Mouse (Mus musculus) monocyte, adult 5-6 weeks (primary cell): ENCODE data around the gene Bud31. TPM values are rescaled to one million over a fixed set of nuclear protein-coding genes. Genes with fewer than 3 reads are reported as not detected.
"Not testable (repeated sequence)": the region's sequence is repeated elsewhere in the genome, so short reads cannot be mapped to it uniquely, and the experiment has no call there.

Experiments used
- ATAC-seq: fragments of 153-309, 156-312 bp; replicated peaks from 2 replicates; pipeline ENCODE4 v1.8.0; 2017; ENCODE audit warnings: mild to moderate bottlenecking; ENCODE audit not compliant: low TSS enrichment, insufficient number of reproducible peaks, severe bottlenecking, poor library complexity, low FRiP score
- total RNA-seq: library from RNA; stranded (forward); fragments of 200-1000, 200-491, 200-594 nt; gene quantifications from 3 replicates; pipeline ENCODE4 v1.2.3, GENCODE M21; 2017

The Bud31 gene
- total RNA-seq, 1 experiment from 2014 or later, result 285 TPM

- no peak for ATAC-seq
Measured at GRCm38 (mm10) chr5:145120921-145121320, 19.2 kb upstream of the Bud31 start.

- no peak for ATAC-seq
Measured at GRCm38 (mm10) chr5:145123396-145123795, 16.8 kb upstream of the Bud31 start.

- ATAC-seq, result no peak
Measured at GRCm38 (mm10) chr5:145126580-145126979, 13.6 kb upstream of the Bud31 start.

DNA sequence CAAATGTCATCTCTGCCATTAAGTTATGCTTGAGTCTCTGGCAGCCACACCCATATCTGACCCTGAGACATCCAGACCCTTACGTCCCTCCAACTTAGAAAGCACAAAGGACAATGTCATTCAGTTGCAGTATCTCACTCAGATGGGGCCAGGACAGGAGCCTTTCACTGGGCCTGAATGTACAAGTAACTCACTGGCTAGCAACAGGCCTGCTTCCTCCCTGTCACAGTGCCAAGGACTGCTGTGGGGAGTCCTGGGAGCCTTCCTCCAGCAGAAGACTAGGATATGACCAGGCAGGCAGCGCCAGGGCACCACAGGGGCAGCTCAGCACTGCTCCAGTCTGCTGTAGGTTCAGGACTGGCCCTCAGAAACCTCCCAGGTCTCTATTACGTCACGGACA, 11.0 kb upstream of the Bud31 start:
- no peak for ATAC-seq

- ATAC-seq, result not testable (repeated sequence)
Measured at GRCm38 (mm10) chr5:145129773-145130172, 10.4 kb upstream of the Bud31 start.

DNA sequence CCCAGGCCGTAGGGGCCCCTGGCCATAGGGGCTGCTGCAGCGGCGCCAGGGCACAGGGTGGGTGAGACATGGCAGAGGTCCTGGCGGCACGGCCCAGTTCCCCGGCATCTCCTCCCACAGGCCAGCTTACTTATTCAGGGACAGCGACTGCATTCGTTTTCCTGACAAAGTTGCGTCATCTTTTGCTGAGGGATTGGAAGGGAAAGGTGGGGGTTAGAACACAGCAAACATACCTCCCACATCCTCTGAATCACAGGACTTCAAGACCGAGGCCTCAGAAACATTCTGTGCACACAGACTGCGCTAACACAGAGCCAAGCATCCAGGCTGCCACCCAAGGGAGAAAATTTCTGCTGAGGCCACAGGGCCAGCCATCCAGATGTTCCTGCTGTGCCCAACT, 10.0 kb upstream of the Bud31 start:
- no peak for ATAC-seq

GRCm38 (mm10) chr5:145130995-145131394, 9.2 kb upstream of the Bud31 start:
- ATAC-seq, result no peak

DNA sequence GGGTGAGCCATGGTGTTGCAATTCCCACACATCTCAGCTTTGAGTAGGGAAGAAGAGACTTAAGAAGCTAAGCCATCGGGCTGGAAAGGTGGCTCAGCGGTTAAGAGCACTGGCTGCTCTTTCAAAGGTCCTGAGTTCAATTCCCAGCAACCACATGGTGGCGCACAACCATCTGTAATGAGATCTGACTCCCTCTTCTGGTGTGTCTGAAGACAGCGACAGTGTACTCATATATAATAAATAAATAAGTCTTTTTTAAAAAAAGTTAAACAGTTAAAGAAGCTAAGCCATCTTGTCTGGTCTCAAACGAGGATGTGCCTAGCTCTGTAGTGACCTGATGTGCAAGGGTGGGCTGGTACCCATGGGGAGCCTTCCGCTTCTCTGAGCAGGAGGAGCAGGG, 6.9 kb upstream of the Bud31 start:
- not testable (repeated sequence) for ATAC-seq

- no peak for ATAC-seq
Measured at GRCm38 (mm10) chr5:145138836-145139235, 1.3 kb upstream of the Bud31 start.

- ATAC-seq, result no peak
Measured at GRCm38 (mm10) chr5:145140611-145141010, 449 bp downstream of the Bud31 start.

GRCm38 (mm10) chr5:145147748-145148147, 7.6 kb downstream of the Bud31 start:
- ATAC-seq, result no peak

- no peak for ATAC-seq
Measured at GRCm38 (mm10) chr5:145149294-145149693, 9.1 kb downstream of the Bud31 start.

DNA sequence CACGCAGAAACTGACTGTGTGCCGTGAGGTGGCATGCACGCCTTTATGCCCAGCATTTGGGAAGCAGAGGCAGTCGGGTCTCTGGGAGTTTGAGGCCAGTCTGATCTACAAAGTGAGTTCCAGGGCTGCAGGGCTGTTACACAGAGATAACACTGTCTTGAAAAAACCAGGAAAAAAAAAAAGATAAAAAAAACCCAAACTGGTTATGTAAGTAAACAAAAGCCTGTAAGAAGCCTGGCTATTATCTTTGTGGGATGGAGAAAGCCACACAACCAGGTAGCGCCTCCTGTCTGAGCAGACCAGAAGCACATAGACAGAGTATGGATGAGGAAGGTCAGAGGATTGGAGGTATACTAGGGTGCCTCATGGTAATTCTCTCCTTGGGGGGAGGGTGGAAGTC, 12.5 kb downstream of the Bud31 start:
- no peak for ATAC-seq

DNA sequence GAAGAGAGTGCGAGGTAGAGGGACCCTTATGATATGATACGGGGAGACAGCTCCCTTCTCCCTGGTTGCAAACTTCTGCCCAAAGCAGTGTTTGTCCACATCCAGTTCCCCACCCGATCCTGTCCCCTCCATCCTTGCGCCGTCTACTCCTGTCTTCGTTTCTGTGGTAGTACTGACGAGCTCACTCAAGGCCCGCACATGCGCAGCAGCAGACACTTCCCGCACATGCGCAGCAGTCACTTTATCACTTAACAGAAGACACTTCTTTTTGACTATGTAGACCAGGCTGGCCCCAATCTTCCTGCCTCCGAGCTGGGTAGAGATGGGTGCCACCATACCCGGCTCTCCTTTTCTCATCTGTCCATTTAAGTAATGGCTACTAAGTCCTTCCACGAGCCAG, 21.2 kb downstream of the Bud31 start:
- ATAC-seq, result no peak

DNA sequence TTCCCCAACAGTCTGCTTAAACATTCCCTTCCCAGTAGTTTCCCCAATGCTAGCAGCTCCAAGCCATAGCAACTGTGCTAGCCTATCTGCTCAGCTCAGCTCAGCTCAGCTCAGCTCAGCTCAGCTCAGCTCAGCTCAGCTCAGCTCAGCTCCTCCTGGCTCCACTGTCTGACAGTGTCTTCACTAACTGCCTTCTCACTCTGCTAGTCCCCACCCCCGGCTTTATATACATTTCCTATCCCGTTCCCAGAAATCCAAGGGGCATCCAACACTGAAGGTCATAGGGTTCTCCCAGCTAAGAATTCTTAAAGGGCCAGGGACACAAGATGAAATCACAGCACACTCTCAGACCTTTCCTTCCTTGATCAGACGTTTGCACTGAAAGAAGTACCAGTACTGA, 24.5 kb downstream of the Bud31 start:
- no peak for ATAC-seq

DNA sequence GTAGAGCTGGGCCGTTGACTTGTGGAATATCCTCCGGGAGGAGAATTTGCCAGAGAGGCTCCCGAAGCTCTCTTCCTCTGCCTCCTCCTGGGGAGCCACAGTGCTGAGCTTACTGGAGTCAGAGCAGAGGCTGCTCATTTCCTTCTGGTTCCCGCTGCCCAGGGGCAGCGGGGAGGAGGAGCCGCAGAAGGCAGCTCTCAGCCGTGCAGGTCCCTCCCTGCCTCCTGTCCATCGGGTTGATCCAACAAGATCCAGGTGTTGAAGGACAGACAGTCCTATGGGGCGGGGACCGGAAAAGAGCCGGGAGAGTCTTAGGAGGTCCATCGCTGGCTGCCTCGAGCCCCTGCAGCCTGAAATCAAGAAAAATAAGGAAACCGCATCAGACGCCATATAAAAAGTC, 25.0 kb downstream of the Bud31 start:
- ATAC-seq, result no peak

DNA sequence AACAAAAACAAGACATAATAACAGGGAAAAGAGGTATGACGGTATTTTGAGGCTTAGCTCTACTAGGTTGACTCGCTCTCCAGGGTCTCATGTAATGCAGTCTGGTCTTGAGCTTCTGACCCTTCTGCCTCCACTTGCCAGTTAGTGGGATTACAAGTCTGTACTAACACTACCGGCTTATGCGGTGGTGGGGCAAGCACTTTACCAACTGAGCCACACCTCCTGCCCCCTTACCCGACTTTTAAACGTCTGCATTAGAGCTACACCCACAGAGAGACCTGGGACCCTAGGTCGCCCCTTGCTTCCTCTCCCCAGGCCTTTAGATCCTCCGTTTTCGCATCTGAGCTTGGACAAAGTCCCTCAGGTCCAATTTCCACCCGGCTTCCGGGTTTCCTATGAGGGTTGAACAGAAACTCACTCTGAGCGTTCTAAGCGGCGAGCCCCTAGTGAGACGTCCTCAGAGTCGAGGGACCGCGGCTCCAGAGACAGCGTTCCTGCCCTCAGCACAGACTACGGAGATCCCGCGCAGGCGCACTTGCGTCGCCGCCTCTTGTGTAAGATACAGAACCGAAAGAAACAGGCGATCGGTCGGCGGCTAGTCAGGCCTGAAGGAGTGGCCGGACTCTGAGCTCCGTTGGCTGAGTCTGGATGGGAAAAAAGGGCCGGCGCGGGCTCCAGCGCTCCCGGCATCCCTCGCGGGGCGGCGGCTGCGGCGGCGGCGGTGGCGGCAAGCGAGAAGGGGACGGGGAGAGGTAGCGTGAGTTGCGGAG, 26.6 kb downstream of the Bud31 start, which contains the start of the genes Ptcd1 and Cpsf4:
Gene Ptcd1 (minus strand): TSS at position 573 of the 770 bp plus-strand sequence.
Gene Cpsf4 (plus strand): TSS at position 678 of the 770 bp plus-strand sequence.
- peak; percentile 94 for ATAC-seq

DNA sequence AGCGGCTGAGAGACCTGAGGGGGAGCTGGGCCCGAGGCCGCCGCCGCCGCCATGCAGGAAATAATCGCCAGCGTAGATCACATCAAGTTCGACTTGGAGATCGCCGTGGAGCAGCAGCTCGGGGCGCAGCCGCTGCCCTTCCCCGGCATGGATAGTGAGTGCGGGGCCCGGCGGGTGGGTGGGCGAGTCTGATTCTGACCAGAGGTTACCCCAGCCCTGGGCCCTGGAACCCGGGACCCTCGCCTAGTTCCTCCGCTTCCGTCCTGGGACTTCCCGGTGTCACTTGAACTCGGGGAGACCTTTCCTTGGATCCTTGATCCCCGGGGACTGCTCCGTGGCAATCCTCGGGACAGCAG, 27.1 kb downstream of the Bud31 start:
- ATAC-seq, result no peak

- ATAC-seq, result no peak
Measured at GRCm38 (mm10) chr5:145178461-145178980, 38.4 kb downstream of the Bud31 start.

- ATAC-seq, result no peak
Measured at GRCm38 (mm10) chr5:145185244-145185643, 45.1 kb downstream of the Bud31 start.
